Mouse (Mus musculus): ENCODE data around the gene Arhgef2.

GRCm38 (mm10) chr3:88603714-88604161, 2.0 kb upstream of the Arhgef2 start:
- TF ChIP-seq CTCF (IDR thresholded peaks at IDR 0.05; ENCODE audit: borderline replicate concordance, insufficient read depth, low read length) (peak; percentile 42; the same call in 1 of the 2 replicates), POLR2A (IDR thresholded peaks at IDR 0.05; ENCODE audit: low read depth, low read length) (no peak)

Data from embryonic fibroblast, embryonic 13.5 days (primary cell).